Mouse (Mus musculus): ENCODE data around the gene Rusc2. TPM values are rescaled to one million over a fixed set of nuclear protein-coding genes. Genes with fewer than 3 reads are reported as not detected.
A peak's percentile ranks its signal among the peaks of the same experiment; 100 is the strongest.

Rusc2 gene
- total and polyA plus RNA-seq, 2 experiments from 2014 or later: 63.8 to 151 TPM

- no peak overlapping the region for H3K4me2 ChIP-seq (ENCODE audit: low read depth, low read length)
- H3K4me1 ChIP-seq (ENCODE audit: insufficient read depth, low read length): no peaks in the 10 kb centered on the region
- WGBS: 37% methylated on average over 14 of the region's 14 CpGs
- H3K27me3 ChIP-seq (ENCODE audit: insufficient read depth, low read length): no peaks in the 10 kb centered on the region
- peaks cover 59% of the 10 kb centered on the region for H3K36me3 ChIP-seq (ENCODE audit: insufficient read depth, low read length)
- no peak overlapping the region for H3K9ac ChIP-seq (replicated peaks; ENCODE audit: low read length)
- no peak for ATAC-seq
- no peaks in the 10 kb centered on the region for H3K9me3 ChIP-seq (ENCODE audit: low read length)
- TF ChIP-seq CTCF (IDR thresholded peaks at IDR 0.05; ENCODE audit: low read depth): no peak
- H3K27ac ChIP-seq: no peak overlapping the region
- no peak for DNase-seq (ENCODE audit: low spot score)
- H3K4me3 ChIP-seq (ENCODE audit: low read length): no peak overlapping the region
Observed at GRCm38 (mm10) chr4:43425197-43425596, 43.4 kb downstream of the Rusc2 start.

GRCm38 (mm10) chr4:43425648-43426380 is 44.0 kb downstream of the Rusc2 start:
- DNase-seq (ENCODE audit: low spot score): no peak
- Histone ChIP-seq H3K9ac (replicated peaks; ENCODE audit: low read length) (no peak overlapping the region), H3K4me1 (ENCODE audit: insufficient read depth, low read length) (no peaks in the 10 kb centered on the region), H3K36me3 (ENCODE audit: insufficient read depth, low read length) (peaks cover 59% of the 10 kb centered on the region), H3K4me3 (ENCODE audit: low read length) (no peak overlapping the region), H3K9me3 (ENCODE audit: low read length) (no peaks in the 10 kb centered on the region), H3K4me2 (ENCODE audit: low read depth, low read length) (no peak overlapping the region), H3K27ac (no peak overlapping the region), H3K27me3 (ENCODE audit: insufficient read depth, low read length) (no peaks in the 10 kb centered on the region)
- ATAC-seq: no peak
- TF ChIP-seq CTCF (IDR thresholded peaks at IDR 0.05; ENCODE audit: low read depth): no peak
- WGBS: 31% methylated on average over 31 of the region's 31 CpGs

GRCm38 (mm10) chr4:43426487-43426886 is 44.7 kb downstream of the Rusc2 start:
- H3K4me2 ChIP-seq (ENCODE audit: low read depth, low read length): no peak overlapping the region
- no peak for TF ChIP-seq CTCF (IDR thresholded peaks at IDR 0.05; ENCODE audit: low read depth)
- no peak for DNase-seq (ENCODE audit: low spot score)
- H3K27me3 ChIP-seq (ENCODE audit: insufficient read depth, low read length): no peaks in the 10 kb centered on the region
- no peak overlapping the region for H3K27ac ChIP-seq
- no peak for ATAC-seq
- peaks cover 58% of the 10 kb centered on the region for H3K36me3 ChIP-seq (ENCODE audit: insufficient read depth, low read length)
- 57% methylated on average over 10 of the region's 10 CpGs for WGBS
- no peaks in the 10 kb centered on the region for H3K4me1 ChIP-seq (ENCODE audit: insufficient read depth, low read length)
- H3K9me3 ChIP-seq (ENCODE audit: low read length): no peaks in the 10 kb centered on the region
- no peak overlapping the region for H3K4me3 ChIP-seq (ENCODE audit: low read length)
- H3K9ac ChIP-seq (replicated peaks; ENCODE audit: low read length): 0 out of 2 replicates have a peak overlapping the region, but pooled peaks have one; percentile 13

GRCm38 (mm10) chr4:43427501-43428179 is 45.9 kb downstream of the Rusc2 start:
- Histone ChIP-seq H3K4me2 (ENCODE audit: low read depth, low read length) (0 out of 2 replicates have a peak overlapping the region, but pooled peaks have one; percentile 10), H3K9ac (replicated peaks; ENCODE audit: low read length) (no peak overlapping the region)
- peak; percentile 37 for DNase-seq (ENCODE audit: low spot score)

GRCm38 (mm10) chr4:43428180-43428861 is 46.5 kb downstream of the Rusc2 start:
- peaks cover 39% of the 10 kb centered on the region for H3K36me3 ChIP-seq (ENCODE audit: insufficient read depth, low read length)
- H3K27ac ChIP-seq: peak overlapping the region; percentile 36; the same call in 1 of the 2 replicates
- no peak for DNase-seq (ENCODE audit: low spot score)
- H3K4me2 ChIP-seq (ENCODE audit: low read depth, low read length): peak overlapping the region; percentile 23; the same call in 1 of the 2 replicates
- H3K9ac ChIP-seq (replicated peaks; ENCODE audit: low read length): no peak overlapping the region; the same call in 1 of the 2 replicates
- no peak for TF ChIP-seq CTCF (IDR thresholded peaks at IDR 0.05; ENCODE audit: low read depth)
- WGBS: 35% methylated on average over 16 of the region's 16 CpGs
- no peak overlapping the region for H3K4me3 ChIP-seq (ENCODE audit: low read length)
- H3K9me3 ChIP-seq (ENCODE audit: low read length): no peaks in the 10 kb centered on the region
- no peaks in the 10 kb centered on the region for H3K4me1 ChIP-seq (ENCODE audit: insufficient read depth, low read length)
- no peak for ATAC-seq
- no peaks in the 10 kb centered on the region for H3K27me3 ChIP-seq (ENCODE audit: insufficient read depth, low read length)

More at GRCm38 (mm10) chr4:43427501-43428179, 45.9 kb downstream of the Rusc2 start:
- H3K36me3 ChIP-seq (ENCODE audit: insufficient read depth, low read length): peaks cover 46% of the 10 kb centered on the region
- H3K27me3 ChIP-seq (ENCODE audit: insufficient read depth, low read length): no peaks in the 10 kb centered on the region
- WGBS: 22% methylated on average over 23 of the region's 23 CpGs
- 0 out of 2 replicates have a peak overlapping the region, but pooled peaks have one; percentile 36 for H3K27ac ChIP-seq
- no peak overlapping the region for H3K4me3 ChIP-seq (ENCODE audit: low read length)
- ATAC-seq: no peak
- no peaks in the 10 kb centered on the region for H3K4me1 ChIP-seq (ENCODE audit: insufficient read depth, low read length)
- no peak for TF ChIP-seq CTCF (IDR thresholded peaks at IDR 0.05; ENCODE audit: low read depth)
- H3K9me3 ChIP-seq (ENCODE audit: low read length): no peaks in the 10 kb centered on the region

- H3K36me3 ChIP-seq (ENCODE audit: insufficient read depth, low read length): peaks cover 33% of the 10 kb centered on the region
- H3K9me3 ChIP-seq (ENCODE audit: low read length): no peaks in the 10 kb centered on the region
- H3K9ac ChIP-seq (replicated peaks; ENCODE audit: low read length): no peak within 1 kb of the TSS; the same call in 1 of the 2 replicates
- DNase-seq (ENCODE audit: low spot score) (peak; percentile 43), ATAC-seq (peak; percentile 48; the same call in 1 of the 2 replicates)
- H3K27me3 ChIP-seq (ENCODE audit: insufficient read depth, low read length): no peaks in the 10 kb centered on the region
- WGBS: 12% methylated on average over 10 of the region's 10 CpGs
- TF ChIP-seq CTCF (IDR thresholded peaks at IDR 0.05; ENCODE audit: low read depth): no peak
- H3K4me1 ChIP-seq (ENCODE audit: insufficient read depth, low read length): no peaks in the 10 kb centered on the region
- peak within 1 kb of the TSS; percentile 36; the same call in 1 of the 2 replicates for H3K27ac ChIP-seq
- no peak within 1 kb of the TSS for H3K4me3 ChIP-seq (ENCODE audit: low read length)
- H3K4me2 ChIP-seq (ENCODE audit: low read depth, low read length): peak within 1 kb of the TSS; percentile 23; the same call in 1 of the 2 replicates
Observed at GRCm38 (mm10) chr4:43428946-43429345, 47.2 kb downstream of the Rusc2 start, which contains the start of gene Fam166b. Gene Fam166b (minus strand): TSS chr4:43429134.

Data from hindbrain, postnatal 0 days (tissue).